Mouse (Mus musculus): Measurements from ENCODE around the gene Dnm3. TPM values are rescaled to one million over a fixed set of nuclear protein-coding genes. Genes with fewer than 3 reads are reported as not detected.

Gene Dnm3
- total and polyA plus RNA-seq, 3 experiments: 1.5 to 7.8 (median 5.9) TPM

DNA sequence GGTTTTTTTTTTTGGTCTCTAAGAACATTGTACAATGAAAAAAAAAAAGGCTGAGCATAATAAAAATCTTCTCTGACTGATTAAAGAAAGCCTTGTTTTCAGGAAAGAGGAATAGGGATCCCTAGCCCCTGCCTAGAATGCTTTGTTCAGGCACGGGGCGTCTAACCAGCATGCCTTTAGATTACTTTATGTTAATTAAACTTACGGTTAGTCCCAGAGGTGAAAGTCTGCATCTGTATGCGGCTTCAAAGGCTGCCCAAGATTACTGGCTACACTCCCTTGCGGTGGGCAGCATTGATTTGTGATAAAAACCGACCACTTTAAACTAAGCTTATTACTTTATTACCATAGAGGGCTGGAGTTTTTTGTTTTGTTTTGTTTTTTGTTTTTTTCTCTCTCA is 424.2 kb downstream of the Dnm3 start:
- H3K79me2 ChIP-seq (replicated peaks; ENCODE audit: control insufficient read depth, insufficient read depth, low read length): no peaks in the 10 kb centered on the region
- no peaks in the 10 kb centered on the region; the same call in 1 of the 2 replicates for H3K4me1 ChIP-seq (ENCODE audit: control insufficient read depth, insufficient read depth, low read length)
- H3K36me3 ChIP-seq (ENCODE audit: control insufficient read depth, insufficient read depth, low read length): no peaks in the 10 kb centered on the region
- no peak for DNase-seq
- no peak overlapping the region for H3K9ac ChIP-seq (ENCODE audit: low read depth, low read length)
- 61% methylated on average over 6 of the region's 6 CpGs for WGBS
- intact Hi-C loops (cut with DNase I): no loop called here
- no peak overlapping the region for H3K4me3 ChIP-seq
- H3K27me3 ChIP-seq (ENCODE audit: control insufficient read depth, insufficient read depth, low read length): no peaks in the 10 kb centered on the region
- H3K27ac ChIP-seq: no peak overlapping the region
- TF ChIP-seq POLR2A (IDR thresholded peaks at IDR 0.05; ENCODE audit: insufficient read depth, low read depth, low read length) (no peak), EP300 (IDR thresholded peaks at IDR 0.05; ENCODE audit: insufficient read depth, low read depth, low read length) (no peak), CTCF (IDR thresholded peaks at IDR 0.05) (no peak)

DNA sequence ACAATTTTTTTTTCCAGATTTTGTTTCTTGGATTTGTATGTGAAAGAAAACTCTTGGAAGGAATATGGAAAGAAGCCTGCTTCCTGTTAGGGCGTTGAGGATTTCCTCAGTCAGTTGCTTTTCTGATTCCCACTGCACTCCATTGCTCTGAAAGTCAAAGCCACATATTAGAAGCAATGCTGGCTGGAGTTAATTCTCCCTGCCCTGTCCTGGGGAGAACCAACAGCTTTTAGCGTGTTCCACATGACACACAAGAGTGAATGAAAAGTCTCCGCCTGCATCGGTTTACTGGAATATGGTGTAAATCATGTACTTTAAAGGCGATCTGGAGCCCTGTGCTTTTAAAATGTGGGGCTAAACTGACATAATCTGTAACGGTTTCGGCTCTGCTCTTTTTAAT is 424.6 kb downstream of the Dnm3 start:
- Histone ChIP-seq H3K27me3 (ENCODE audit: control insufficient read depth, insufficient read depth, low read length) (no peaks in the 10 kb centered on the region), H3K79me2 (replicated peaks; ENCODE audit: control insufficient read depth, insufficient read depth, low read length) (no peaks in the 10 kb centered on the region), H3K4me1 (ENCODE audit: control insufficient read depth, insufficient read depth, low read length) (no peaks in the 10 kb centered on the region; the same call in 1 of the 2 replicates), H3K9ac (ENCODE audit: low read depth, low read length) (no peak overlapping the region), H3K4me3 (no peak overlapping the region), H3K27ac (no peak overlapping the region), H3K36me3 (ENCODE audit: control insufficient read depth, insufficient read depth, low read length) (no peaks in the 10 kb centered on the region)
- intact Hi-C loops (cut with DNase I): no loop called here
- 66% methylated on average over 7 of the region's 7 CpGs for WGBS
- no peak for DNase-seq
- no peak for TF ChIP-seq POLR2A (IDR thresholded peaks at IDR 0.05; ENCODE audit: insufficient read depth, low read depth, low read length)
- TF ChIP-seq CTCF (IDR thresholded peaks at IDR 0.05): no peak
- no peak for TF ChIP-seq EP300 (IDR thresholded peaks at IDR 0.05; ENCODE audit: insufficient read depth, low read depth, low read length)

DNA sequence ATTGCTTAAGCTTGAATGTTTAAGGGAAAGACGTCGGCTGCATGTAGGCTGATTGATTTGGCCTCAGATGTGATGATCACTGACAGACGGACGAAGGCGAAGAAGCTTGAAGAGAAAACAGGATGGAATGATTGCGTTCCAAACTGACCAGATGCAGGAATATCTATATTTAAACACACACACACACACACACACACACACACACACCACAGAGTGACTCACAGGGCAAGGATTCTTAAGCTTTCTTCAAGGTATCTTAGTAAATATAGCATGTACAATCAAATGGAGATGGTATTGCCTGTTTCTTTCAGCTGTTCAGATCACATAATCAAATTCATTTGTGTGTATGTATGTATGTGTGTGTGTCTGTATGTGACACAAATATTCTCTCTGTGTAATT is 425.1 kb downstream of the Dnm3 start:
- 76% methylated on average over 6 of the region's 6 CpGs for WGBS
- TF ChIP-seq POLR2A (IDR thresholded peaks at IDR 0.05; ENCODE audit: insufficient read depth, low read depth, low read length) (no peak), EP300 (IDR thresholded peaks at IDR 0.05; ENCODE audit: insufficient read depth, low read depth, low read length) (no peak), CTCF (IDR thresholded peaks at IDR 0.05) (no peak)
- H3K27ac ChIP-seq: no peak overlapping the region

DNA sequence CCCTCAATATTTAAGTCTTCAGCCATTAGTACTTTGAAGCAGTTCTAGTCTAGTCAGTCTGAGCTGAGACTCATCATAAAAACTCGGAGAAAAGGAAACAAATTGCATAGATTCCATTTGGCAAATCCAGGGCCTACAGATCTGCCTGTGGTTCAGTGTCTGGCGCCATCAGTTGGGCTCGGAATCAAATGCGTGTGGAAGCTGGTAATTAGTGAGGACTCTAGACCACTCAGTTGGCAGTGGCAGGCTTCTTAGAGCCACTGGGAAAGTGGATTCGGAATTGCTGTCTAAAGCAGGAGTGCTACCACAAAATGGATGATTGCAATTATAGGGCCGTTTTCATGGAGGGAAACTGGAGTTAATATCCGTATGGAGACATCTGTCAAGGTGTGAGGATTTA is 425.7 kb downstream of the Dnm3 start:
- Histone ChIP-seq H3K79me2 (replicated peaks; ENCODE audit: control insufficient read depth, insufficient read depth, low read length) (no peaks in the 10 kb centered on the region), H3K27me3 (ENCODE audit: control insufficient read depth, insufficient read depth, low read length) (no peaks in the 10 kb centered on the region)
- 87% methylated on average over 7 of the region's 7 CpGs for WGBS

More for the DNA sequence above, 425.1 kb downstream of the Dnm3 start:
- intact Hi-C loops (cut with DNase I): no loop called here
- Histone ChIP-seq H3K4me3 (no peak overlapping the region), H3K9ac (ENCODE audit: low read depth, low read length) (no peak overlapping the region), H3K36me3 (ENCODE audit: control insufficient read depth, insufficient read depth, low read length) (no peaks in the 10 kb centered on the region), H3K27me3 (ENCODE audit: control insufficient read depth, insufficient read depth, low read length) (no peaks in the 10 kb centered on the region), H3K79me2 (replicated peaks; ENCODE audit: control insufficient read depth, insufficient read depth, low read length) (no peaks in the 10 kb centered on the region), H3K4me1 (ENCODE audit: control insufficient read depth, insufficient read depth, low read length) (no peaks in the 10 kb centered on the region; the same call in 1 of the 2 replicates)
- DNase-seq: no peak

DNA sequence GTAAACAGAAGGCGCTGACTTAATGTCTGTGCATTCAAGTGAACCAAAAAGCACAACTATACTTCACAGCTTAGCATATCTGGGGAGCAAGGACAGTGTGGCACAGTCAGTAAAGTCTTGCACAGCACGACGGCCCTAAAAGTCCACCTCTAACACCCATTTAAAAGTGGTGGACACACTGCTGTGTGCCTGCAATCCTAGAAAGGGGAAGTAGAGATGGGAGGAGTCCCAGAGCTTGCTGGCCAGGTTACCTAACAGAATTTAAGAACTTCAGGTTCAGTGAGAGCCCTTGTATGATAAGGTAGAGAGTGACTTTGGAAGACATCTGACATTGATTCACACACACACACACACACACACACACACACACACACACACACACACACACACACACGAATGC is 426.1 kb downstream of the Dnm3 start:
- DNase-seq: no peak
- no peaks in the 10 kb centered on the region for H3K36me3 ChIP-seq (ENCODE audit: control insufficient read depth, insufficient read depth, low read length)
- intact Hi-C loops (cut with DNase I): no loop called here
- no peak overlapping the region for H3K4me3 ChIP-seq
- TF ChIP-seq CTCF (IDR thresholded peaks at IDR 0.05) (no peak), EP300 (IDR thresholded peaks at IDR 0.05; ENCODE audit: insufficient read depth, low read depth, low read length) (no peak), POLR2A (IDR thresholded peaks at IDR 0.05; ENCODE audit: insufficient read depth, low read depth, low read length) (no peak)
- no peaks in the 10 kb centered on the region; the same call in 1 of the 2 replicates for H3K4me1 ChIP-seq (ENCODE audit: control insufficient read depth, insufficient read depth, low read length)
- no peak overlapping the region for H3K27ac ChIP-seq
- H3K79me2 ChIP-seq (replicated peaks; ENCODE audit: control insufficient read depth, insufficient read depth, low read length): no peaks in the 10 kb centered on the region
- 94% methylated on average over 4 of the region's 4 CpGs for WGBS
- H3K9ac ChIP-seq (ENCODE audit: low read depth, low read length): no peak overlapping the region
- no peaks in the 10 kb centered on the region for H3K27me3 ChIP-seq (ENCODE audit: control insufficient read depth, insufficient read depth, low read length)

More for the DNA sequence above, 425.7 kb downstream of the Dnm3 start:
- intact Hi-C loops (cut with DNase I): no loop called here
- TF ChIP-seq POLR2A (IDR thresholded peaks at IDR 0.05; ENCODE audit: insufficient read depth, low read depth, low read length) (no peak), EP300 (IDR thresholded peaks at IDR 0.05; ENCODE audit: insufficient read depth, low read depth, low read length) (no peak)
- Histone ChIP-seq H3K27ac (no peak overlapping the region), H3K4me1 (ENCODE audit: control insufficient read depth, insufficient read depth, low read length) (no peaks in the 10 kb centered on the region; the same call in 1 of the 2 replicates), H3K4me3 (no peak overlapping the region), H3K36me3 (ENCODE audit: control insufficient read depth, insufficient read depth, low read length) (no peaks in the 10 kb centered on the region), H3K9ac (ENCODE audit: low read depth, low read length) (no peak overlapping the region)
- DNase-seq: no peak

DNA sequence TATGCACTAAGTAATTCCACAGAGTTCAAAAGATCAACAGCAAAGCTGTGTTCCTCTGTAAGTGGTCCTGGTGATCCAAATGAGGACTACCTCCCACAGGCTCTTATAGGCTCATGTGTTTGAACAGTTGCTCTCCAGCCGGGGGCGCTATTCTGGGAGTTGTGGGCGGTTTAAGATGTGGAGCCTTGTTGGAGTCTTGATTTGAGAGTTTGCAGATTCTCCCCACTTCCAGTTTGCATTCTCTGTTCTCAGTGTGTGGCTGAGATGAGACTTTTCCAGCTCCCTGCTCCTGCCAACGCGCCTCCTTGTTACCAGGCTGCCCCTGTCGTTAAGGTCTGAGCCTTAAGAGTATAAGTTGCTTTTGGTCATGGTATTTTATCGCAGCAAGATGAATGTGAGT is 430.2 kb downstream of the Dnm3 start:
- Histone ChIP-seq H3K27me3 (ENCODE audit: control insufficient read depth, insufficient read depth, low read length) (no peaks in the 10 kb centered on the region), H3K36me3 (ENCODE audit: control insufficient read depth, insufficient read depth, low read length) (no peaks in the 10 kb centered on the region), H3K27ac (no peak overlapping the region), H3K79me2 (replicated peaks; ENCODE audit: control insufficient read depth, insufficient read depth, low read length) (no peaks in the 10 kb centered on the region), H3K4me1 (ENCODE audit: control insufficient read depth, insufficient read depth, low read length) (no peaks in the 10 kb centered on the region), H3K9ac (ENCODE audit: low read depth, low read length) (no peak overlapping the region), H3K4me3 (no peak overlapping the region)
- no peak for DNase-seq
- 83% methylated on average over 7 of the region's 7 CpGs for WGBS
- intact Hi-C loops (cut with DNase I): no loop called here
- no peak for TF ChIP-seq CTCF (IDR thresholded peaks at IDR 0.05)
- TF ChIP-seq EP300 (IDR thresholded peaks at IDR 0.05; ENCODE audit: insufficient read depth, low read depth, low read length): no peak
- no peak for TF ChIP-seq POLR2A (IDR thresholded peaks at IDR 0.05; ENCODE audit: insufficient read depth, low read depth, low read length)

Data from heart, adult 2 months (tissue).